Mouse (Mus musculus) testis, adult 2 months (tissue): ENCODE data around the gene Prkn.

Source experiments
- CTCF ChIP-seq: fragments of 200-500 bp; IDR thresholded peaks from 2 replicates; pipeline ENCODE4 v1.5.1; 2012; ENCODE audit warnings: low read depth, mild to moderate bottlenecking, inconsistent platforms, low read length, moderate library complexity; ENCODE audit not compliant: control insufficient read depth, insufficient read depth, insufficient replicate concordance
- POLR2A ChIP-seq: fragments of 200-500 bp; IDR thresholded peaks from 2 replicates; pipeline ENCODE4 v1.6.1; 2012; ENCODE audit warnings: low read depth, mild to moderate bottlenecking, inconsistent platforms, low read length, moderate library complexity; ENCODE audit not compliant: control insufficient read depth

GRCm38 (mm10) chr17:11768971-11769370, 928.8 kb downstream of the Prkn start:
- TF ChIP-seq POLR2A (no peak), CTCF (no peak)
